Mouse (Mus musculus): ENCODE measurements around the gene Gp9. TPM values are rescaled to one million over a fixed set of nuclear protein-coding genes. Genes with fewer than 3 reads are reported as not detected.
"Not testable (repeated sequence)": the region's sequence is repeated elsewhere in the genome, so short reads cannot be mapped to it uniquely, and the experiment has no call there.

The Gp9 gene
- polyA plus RNA-seq, 1 experiment from 2014 or later, result 0.19 TPM

- no peak overlapping the region for H3K4me3 ChIP-seq (ENCODE audit: inconsistent target)
- 75% methylated on average over 4 of the region's 4 CpGs for WGBS (ENCODE audit: missing documents)
- no peak overlapping the region for H3K27ac ChIP-seq
- no peaks in the 10 kb centered on the region for H3K36me3 ChIP-seq (ENCODE audit: inconsistent target)
- no peaks in the 10 kb centered on the region for H3K79me2 ChIP-seq (ENCODE audit: inconsistent target)
Measured at GRCm38 (mm10) chr6:87763376-87764280, 14.2 kb upstream of the Gp9 start.

GRCm38 (mm10) chr6:87764296-87764695 is 13.6 kb upstream of the Gp9 start:
- H3K27ac ChIP-seq; H3K36me3 ChIP-seq (ENCODE audit: inconsistent target); H3K4me3 ChIP-seq (ENCODE audit: inconsistent target); H3K79me2 ChIP-seq (ENCODE audit: inconsistent target): not testable (repeated sequence)
- WGBS (ENCODE audit: missing documents), result 100% methylated on average over 2 of the region's 2 CpGs

- WGBS (ENCODE audit: missing documents), result 12% methylated on average over 8 of the region's 8 CpGs
- H3K27ac ChIP-seq, result no peak overlapping the region
Measured at GRCm38 (mm10) chr6:87770626-87771025, 7.2 kb upstream of the Gp9 start.

GRCm38 (mm10) chr6:87774466-87774865 is 3.4 kb upstream of the Gp9 start:
- H3K36me3 ChIP-seq (ENCODE audit: inconsistent target), result no peaks in the 10 kb centered on the region
- no peak overlapping the region for H3K27ac ChIP-seq
- H3K4me3 ChIP-seq (ENCODE audit: inconsistent target), result no peak overlapping the region
- H3K79me2 ChIP-seq (ENCODE audit: inconsistent target), result no peaks in the 10 kb centered on the region
- WGBS (ENCODE audit: missing documents), result 57% methylated on average over 1 of the region's 1 CpGs

More at GRCm38 (mm10) chr6:87770626-87771025, 7.2 kb upstream of the Gp9 start:
- H3K79me2 ChIP-seq (ENCODE audit: inconsistent target), result no peaks in the 10 kb centered on the region
- H3K4me3 ChIP-seq (ENCODE audit: inconsistent target), result no peak overlapping the region
- no peaks in the 10 kb centered on the region for H3K36me3 ChIP-seq (ENCODE audit: inconsistent target)

GRCm38 (mm10) chr6:87774909-87775308 is 3.0 kb upstream of the Gp9 start:
- no peaks in the 10 kb centered on the region for H3K36me3 ChIP-seq (ENCODE audit: inconsistent target)
- H3K4me3 ChIP-seq (ENCODE audit: inconsistent target), result no peak overlapping the region
- H3K27ac ChIP-seq, result no peak overlapping the region
- H3K79me2 ChIP-seq (ENCODE audit: inconsistent target), result no peaks in the 10 kb centered on the region
- 84% methylated on average over 8 of the region's 9 CpGs for WGBS (ENCODE audit: missing documents)

- Histone ChIP-seq H3K79me2 (ENCODE audit: inconsistent target) (no peaks in the 10 kb centered on the region), H3K27ac (no peak overlapping the region), H3K36me3 (ENCODE audit: inconsistent target) (no peaks in the 10 kb centered on the region), H3K4me3 (ENCODE audit: inconsistent target) (no peak overlapping the region)
- 20% methylated on average over 3 of the region's 3 CpGs for WGBS (ENCODE audit: missing documents)
Measured at GRCm38 (mm10) chr6:87775588-87776245, 2.2 kb upstream of the Gp9 start.

GRCm38 (mm10) chr6:87776663-87777062 is 1.2 kb upstream of the Gp9 start:
- WGBS (ENCODE audit: missing documents), result 58% methylated on average over 1 of the region's 1 CpGs
- H3K27ac ChIP-seq, result no peak overlapping the region
- no peak overlapping the region for H3K4me3 ChIP-seq (ENCODE audit: inconsistent target)
- H3K79me2 ChIP-seq (ENCODE audit: inconsistent target), result no peaks in the 10 kb centered on the region
- no peaks in the 10 kb centered on the region for H3K36me3 ChIP-seq (ENCODE audit: inconsistent target)

- WGBS (ENCODE audit: missing documents), result 46% methylated on average over 11 of the region's 11 CpGs
- Histone ChIP-seq H3K36me3 (ENCODE audit: inconsistent target) (no peaks in the 10 kb centered on the region), H3K79me2 (ENCODE audit: inconsistent target) (no peaks in the 10 kb centered on the region), H3K27ac (no peak overlapping the region), H3K4me3 (ENCODE audit: inconsistent target) (no peak overlapping the region)
Measured at GRCm38 (mm10) chr6:87778294-87779173, 662 bp downstream of the Gp9 start.

GRCm38 (mm10) chr6:87779174-87780165 is 1.6 kb downstream of the Gp9 start:
- H3K36me3 ChIP-seq (ENCODE audit: inconsistent target), result no peaks in the 10 kb centered on the region
- H3K79me2 ChIP-seq (ENCODE audit: inconsistent target), result no peaks in the 10 kb centered on the region
- no peak overlapping the region for H3K4me3 ChIP-seq (ENCODE audit: inconsistent target)
- WGBS (ENCODE audit: missing documents), result 86% methylated on average over 11 of the region's 11 CpGs
- no peak overlapping the region for H3K27ac ChIP-seq

GRCm38 (mm10) chr6:87780546-87781301 is 2.9 kb downstream of the Gp9 start:
- no peak overlapping the region for H3K27ac ChIP-seq
- H3K36me3 ChIP-seq (ENCODE audit: inconsistent target), result no peaks in the 10 kb centered on the region
- H3K79me2 ChIP-seq (ENCODE audit: inconsistent target), result no peaks in the 10 kb centered on the region
- no peak overlapping the region for H3K4me3 ChIP-seq (ENCODE audit: inconsistent target)
- WGBS (ENCODE audit: missing documents), result 92% methylated on average over 7 of the region's 10 CpGs

- Histone ChIP-seq H3K36me3 (ENCODE audit: inconsistent target) (no peaks in the 10 kb centered on the region), H3K4me3 (ENCODE audit: inconsistent target) (no peak overlapping the region), H3K27ac (no peak overlapping the region), H3K79me2 (ENCODE audit: inconsistent target) (no peaks in the 10 kb centered on the region)
- WGBS (ENCODE audit: missing documents), result 89% methylated on average over 8 of the region's 8 CpGs
Measured at GRCm38 (mm10) chr6:87784033-87784432, 6.2 kb downstream of the Gp9 start.

- Histone ChIP-seq H3K27ac (no peak overlapping the region), H3K4me3 (ENCODE audit: inconsistent target) (no peak overlapping the region), H3K36me3 (ENCODE audit: inconsistent target) (peaks cover 15% of the 10 kb centered on the region; the same call in 1 of the 2 replicates), H3K79me2 (ENCODE audit: inconsistent target) (no peaks in the 10 kb centered on the region)
- 74% methylated on average over 5 of the region's 5 CpGs for WGBS (ENCODE audit: missing documents)
Measured at GRCm38 (mm10) chr6:87786621-87787020, 8.7 kb downstream of the Gp9 start.

Measured in macrophage (primary cell).